Mouse (Mus musculus) large intestine, adult 2 months (tissue): ENCODE measurements at regions not wholly inside any gene's neighbourhood (a gene's known extent, or its start where the extent isn't known, plus 50 kb on each side); places are given as distances from the start of the nearest gene placed in this dataset.

Experiments used
- DNase-seq: peaks from one replicate; pipeline ENCODE4 v3.0.0-alpha.2; 2012; ENCODE audit warnings: low read depth, low spot score
- WGBS: fragments of 180-500 bp; shearing (Covaris S2); methylation state at CpG from one replicate; pipeline ENCODE4 v1.1.7; 2018; 5-methylcytosine and 5-hydroxymethylcytosine counted together

DNA sequence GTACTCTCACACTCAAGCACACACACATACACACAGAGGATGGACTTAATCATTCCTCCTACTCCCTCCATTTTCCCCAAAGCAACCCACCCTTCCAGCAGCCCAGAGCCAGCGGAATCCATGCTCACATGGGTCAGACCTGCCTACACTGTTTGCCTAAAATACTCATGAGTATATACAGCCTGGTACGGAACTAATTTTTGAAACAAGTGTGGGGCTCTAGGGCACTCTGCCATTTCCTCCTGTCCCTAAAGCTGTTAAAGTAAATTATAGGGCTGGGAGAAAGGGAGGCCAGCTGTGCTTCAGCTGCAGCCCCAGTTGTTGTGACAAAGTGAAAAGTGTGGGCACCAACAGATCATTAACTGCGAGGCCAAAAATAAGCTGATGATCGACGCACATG, 397.5 kb downstream of the Fgf9 start:
- no peak for DNase-seq
- WGBS = 53% methylated on average over 5 of the region's 5 CpGs

DNA sequence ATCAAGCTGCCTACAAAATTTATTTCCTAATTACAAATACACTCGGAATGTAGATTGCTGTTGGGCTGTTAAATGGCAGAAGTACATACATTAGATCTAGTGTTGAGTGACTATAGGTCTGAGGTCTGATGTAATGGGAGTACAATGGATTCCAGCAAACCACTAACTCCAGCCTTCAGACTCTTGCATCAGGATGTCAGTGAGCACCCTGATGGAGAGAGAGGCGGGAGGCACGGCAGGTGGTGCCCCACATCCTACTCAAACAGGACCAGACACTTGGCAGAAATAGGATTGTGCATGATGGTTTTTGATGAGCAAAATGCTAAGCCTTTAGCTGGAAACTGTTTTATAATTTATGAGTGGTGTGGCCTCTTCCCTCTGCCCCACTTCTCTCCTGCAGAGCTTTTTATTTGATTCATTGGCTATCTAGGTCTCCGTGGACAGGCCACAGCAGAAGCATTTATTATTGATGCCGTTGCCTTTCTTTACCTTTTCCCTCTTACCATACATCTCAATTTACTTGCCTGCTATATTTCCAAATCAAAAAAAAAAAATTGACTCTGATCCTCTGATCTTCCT, 376.5 kb downstream of the Fgf9 start:
- whole genome bisulfite sequencing = 88% methylated on average over 5 of the region's 5 CpGs
- no peak for DNase-seq

DNA sequence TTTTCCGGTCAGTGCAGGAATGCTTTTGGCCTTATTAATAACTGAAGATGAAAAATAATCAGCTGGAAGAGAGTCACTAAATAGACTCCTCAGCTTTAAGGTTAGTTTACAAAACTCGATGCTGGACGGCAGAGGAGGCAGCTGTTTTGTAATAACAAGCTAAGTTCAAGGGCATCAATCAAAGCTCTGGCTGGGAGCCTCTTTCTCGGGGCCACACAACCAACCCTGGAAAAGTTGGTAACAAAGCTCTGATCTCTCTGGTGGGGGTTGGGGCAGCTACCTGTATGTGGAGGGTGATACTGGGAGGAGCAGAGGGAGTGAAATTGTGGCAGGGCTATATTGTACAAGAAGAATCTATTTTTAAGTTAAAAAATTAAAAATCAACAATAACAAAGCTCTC, 374.1 kb downstream of the Fgf9 start:
- 53% methylated on average over 4 of the region's 4 CpGs for WGBS
- no peak for DNase-seq

DNA sequence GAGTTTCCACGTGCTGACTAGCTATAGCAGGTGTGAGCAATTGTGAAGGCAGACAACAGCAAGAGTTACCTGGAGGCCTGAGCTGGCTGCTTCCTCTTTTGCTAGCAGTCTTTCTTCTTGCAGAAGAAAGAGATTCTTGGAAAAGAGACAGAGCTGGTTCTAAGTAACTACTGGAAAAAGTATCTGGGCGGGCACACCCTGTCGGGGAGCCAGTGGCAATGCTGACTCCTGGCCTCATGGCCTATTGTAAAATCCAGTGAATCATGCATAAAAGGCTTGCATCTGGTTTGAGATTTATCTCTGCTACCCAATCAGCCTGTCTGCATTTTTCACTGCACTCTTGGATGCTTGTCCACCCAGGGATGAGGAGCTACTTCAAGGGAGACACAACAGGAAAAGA, 372.2 kb downstream of the Fgf9 start:
- 71% methylated on average over 3 of the region's 3 CpGs for WGBS
- no peak for DNase-seq

DNA sequence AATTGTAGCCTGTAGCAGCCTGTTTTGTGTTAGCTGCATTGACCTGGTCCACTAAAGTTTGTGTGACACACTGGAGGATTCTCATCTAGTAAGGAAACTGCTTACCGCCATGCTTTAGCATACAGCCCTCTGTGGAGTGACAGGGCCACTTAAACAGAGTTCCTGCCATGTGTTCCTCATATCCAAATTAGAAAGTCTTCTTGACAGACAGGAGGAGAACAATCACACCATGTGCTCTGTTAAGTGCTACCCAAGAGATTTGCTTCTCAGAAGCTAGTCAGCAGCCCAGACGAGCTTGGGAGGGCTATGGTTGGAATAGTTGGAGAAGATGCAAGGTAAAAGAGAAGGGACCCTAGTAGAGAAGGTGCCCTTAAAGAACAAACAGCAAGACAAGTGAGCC, 369.6 kb downstream of the Fgf9 start:
- DNase-seq = peak; percentile 11
- 62% methylated on average over 2 of the region's 2 CpGs for WGBS

DNA sequence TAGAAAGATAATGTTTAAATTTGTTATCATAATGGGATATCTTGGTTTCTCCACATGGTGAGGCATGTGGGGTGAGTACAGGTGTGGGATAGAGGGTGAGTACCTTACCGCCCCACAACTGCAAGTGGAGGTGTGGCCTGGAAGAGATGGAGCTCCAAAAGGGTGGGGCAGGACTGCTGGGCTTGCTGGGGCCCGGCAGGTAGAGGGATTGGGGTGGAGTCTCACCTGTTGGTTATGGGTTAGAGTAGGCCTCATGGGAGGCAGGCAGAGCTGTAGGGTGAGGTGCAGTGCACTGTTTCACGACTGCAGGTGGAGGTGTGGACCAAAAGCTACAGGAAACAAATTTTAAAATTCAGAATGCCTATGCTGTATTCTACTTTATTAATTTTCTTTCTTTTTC, 365.7 kb downstream of the Fgf9 start:
- 41% methylated on average over 3 of the region's 3 CpGs for WGBS
- no peak for DNase-seq

DNA sequence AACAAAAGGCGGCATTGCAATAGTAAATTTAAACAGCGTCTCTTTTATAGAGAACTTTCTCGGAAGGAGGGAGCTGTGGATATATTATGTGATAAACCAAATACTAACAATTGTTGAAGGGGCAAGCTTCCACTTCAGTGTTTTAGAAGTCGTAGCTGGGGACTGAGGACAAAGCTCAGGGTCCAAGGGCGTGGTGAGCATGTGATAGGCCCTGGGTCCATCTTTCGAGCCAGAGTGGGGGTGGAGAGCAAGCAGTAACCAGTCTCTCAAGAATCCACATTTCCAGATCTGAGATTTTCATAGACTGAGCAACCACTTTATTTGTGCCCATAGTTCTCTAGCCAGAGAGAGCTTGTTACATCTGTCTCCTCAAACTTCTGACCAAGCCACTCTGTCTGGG, 356.1 kb downstream of the Fgf9 start:
- WGBS = 38% methylated on average over 6 of the region's 6 CpGs
- no peak for DNase-seq

DNA sequence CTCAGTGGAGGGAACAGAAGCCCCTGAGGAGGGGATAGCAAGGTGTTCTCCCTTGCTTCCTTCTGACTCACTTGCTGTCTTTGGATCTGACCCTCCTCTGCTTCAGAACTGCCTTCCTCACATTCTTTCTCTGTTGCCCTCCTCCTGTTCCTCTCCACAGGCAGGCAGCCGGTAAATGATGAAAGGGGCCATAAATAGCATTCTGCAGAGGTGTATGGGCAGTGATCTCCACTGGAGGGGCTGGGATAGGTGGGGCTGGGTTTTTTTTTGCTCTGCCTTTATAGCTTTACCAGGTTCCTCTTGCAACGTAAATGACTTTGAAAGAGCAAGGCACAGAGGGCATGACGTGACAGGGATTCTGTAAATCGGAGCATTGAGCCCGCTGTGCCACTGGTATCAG, 351.6 kb downstream of the Fgf9 start:
- 25% methylated on average over 5 of the region's 5 CpGs for WGBS
- no peak for DNase-seq

DNA sequence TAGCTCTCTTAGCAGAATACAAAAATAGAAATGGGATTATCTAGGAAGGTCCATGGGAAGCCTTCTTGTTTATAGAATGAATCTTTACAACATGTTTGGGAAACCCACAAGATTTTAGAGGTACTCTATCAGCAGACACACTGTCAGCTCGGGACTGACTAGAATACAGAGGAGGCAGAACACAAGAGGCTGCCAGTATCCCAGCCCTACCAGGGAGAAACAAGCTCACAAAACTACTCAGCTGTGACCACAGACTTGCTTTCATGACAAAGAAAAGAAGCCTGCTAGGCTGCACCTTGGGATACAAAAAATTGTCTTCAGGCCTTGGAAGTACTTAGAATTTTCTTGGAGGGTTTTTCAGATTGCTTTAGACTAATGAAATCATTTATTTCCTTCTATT, 347.2 kb downstream of the Fgf9 start:
- WGBS = 61% methylated on average over 1 of the region's 1 CpGs

DNA sequence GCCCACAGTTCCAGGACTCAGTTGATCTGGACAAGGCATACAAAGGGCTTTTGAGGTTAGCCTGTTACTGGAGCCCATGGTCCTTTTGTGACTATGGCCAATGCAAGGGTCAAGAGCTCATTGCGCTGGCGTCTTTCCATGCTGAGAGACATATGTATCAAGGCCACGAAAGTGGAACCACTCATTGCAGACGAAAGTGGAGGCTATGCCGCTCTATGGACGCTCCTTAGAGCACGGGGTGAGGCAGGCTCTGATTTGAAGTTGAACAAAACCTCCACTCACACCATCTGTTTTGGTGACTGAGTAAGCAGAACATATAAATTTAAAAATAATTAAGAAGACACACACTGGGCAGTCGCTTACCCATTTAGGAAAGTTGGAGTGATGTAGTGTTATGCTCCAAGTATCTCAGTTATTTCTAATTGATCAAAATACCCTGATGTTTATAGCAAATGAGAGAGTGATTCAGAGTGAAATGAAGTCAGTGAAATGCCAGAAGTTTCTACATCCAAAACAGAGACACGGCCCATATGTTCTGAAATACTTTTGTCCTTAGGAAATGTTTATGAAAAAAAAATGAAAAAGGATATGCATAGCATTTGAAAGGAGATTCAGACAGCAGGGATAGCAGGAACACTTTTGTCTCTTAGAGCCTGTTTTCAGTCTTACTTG, 321.8 kb downstream of the Fgf9 start:
- no peak for DNase-seq
- WGBS = 85% methylated on average over 9 of the region's 9 CpGs

More for the DNA sequence above, 347.2 kb downstream of the Fgf9 start:
- DNase-seq = no peak

DNA sequence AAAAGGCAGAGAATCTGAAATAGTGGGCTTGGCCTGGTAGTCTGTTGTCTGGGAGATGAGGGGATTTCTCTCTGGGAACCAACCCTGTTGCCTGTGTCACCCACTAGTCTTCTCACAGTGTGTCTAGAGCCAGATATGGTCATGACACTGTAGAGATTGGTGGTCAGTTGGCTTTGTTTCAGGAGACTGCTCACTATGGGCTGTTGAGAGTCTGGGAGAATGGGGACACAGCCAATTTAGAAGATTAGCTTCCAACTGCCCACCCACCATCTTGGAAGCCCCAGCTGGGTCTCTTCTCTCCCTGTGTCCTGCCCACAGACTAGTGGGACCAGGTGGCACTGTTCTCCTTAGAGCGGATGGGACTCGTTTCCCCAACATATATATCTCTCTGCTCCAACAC, 320.4 kb downstream of the Fgf9 start:
- 82% methylated on average over 2 of the region's 2 CpGs for whole genome bisulfite sequencing
- no peak for DNase-seq

DNA sequence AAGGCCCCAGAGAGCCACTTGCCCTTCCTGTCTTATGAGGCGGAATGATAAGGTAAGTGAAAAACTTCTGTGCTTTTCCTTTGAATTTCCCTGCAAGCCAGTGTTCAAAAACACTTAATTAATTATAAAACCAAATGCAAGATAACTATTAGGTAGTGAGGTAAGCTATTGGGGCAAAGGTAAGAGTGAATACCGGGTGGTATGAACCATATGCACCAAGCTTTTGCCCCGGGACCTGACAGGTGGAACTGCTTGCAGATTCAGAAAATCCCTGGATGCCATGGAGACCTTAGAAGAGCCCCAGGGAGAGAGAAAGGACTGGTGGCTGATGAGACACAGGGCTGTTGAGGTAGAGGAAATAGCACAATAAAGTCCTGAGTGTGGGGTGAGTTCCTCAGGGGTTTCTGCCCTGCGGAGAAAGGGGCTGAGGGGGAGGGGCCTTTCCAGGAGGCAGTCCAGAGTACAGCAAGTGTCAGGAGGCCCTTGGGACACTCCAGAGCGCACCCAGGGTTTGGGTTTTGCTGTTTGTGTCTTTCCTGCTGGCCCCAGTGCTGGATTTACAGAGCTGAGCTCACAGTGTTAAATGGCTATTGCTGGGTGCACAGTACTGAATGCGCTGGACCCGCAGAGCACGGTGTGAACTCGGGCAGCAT, 317.1 kb downstream of the Fgf9 start:
- no peak for DNase-seq
- WGBS = 86% methylated on average over 9 of the region's 9 CpGs

DNA sequence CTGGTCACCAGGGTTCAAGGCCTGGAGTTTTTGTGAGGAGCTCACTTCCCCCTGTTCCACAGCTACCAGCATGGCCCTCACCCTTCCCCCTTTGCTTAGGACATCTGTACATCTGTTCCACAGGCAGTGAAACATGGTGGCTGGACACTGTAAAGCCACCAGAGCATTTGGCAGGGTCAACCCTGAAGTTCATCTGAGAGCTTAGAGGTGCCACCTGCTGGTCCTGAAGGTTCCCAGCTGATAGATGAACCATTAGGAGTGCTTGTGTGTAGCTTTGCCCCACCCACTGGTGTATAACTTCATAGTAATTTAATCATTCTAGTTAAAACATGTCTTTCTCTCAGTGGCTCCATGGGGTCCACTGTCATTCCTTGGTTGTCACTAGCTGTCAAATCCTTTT, 304.7 kb downstream of the Fgf9 start:
- DNase-seq = no peak

DNA sequence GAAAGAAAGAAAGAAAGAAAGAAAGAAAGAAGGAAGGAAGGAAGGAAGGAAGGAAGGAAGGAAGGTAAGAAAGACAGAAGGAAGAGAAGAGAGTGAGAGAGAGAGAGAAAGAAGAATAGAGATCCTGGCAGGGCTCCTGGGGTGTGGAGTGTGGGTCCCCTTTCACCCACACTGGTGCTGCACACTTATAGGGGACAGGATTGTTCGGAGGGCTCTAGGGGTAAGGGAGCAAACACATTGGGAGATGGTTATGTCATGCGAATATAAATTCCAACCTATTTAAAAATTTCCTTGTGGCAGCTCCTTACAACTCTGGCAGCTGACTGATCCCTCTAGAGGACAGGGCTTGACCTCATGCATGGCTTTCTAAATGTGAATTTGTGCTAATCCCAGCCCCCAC, 286.5 kb downstream of the Fgf9 start:
- DNase-seq = no peak
- WGBS = 83% methylated on average over 2 of the region's 2 CpGs

DNA sequence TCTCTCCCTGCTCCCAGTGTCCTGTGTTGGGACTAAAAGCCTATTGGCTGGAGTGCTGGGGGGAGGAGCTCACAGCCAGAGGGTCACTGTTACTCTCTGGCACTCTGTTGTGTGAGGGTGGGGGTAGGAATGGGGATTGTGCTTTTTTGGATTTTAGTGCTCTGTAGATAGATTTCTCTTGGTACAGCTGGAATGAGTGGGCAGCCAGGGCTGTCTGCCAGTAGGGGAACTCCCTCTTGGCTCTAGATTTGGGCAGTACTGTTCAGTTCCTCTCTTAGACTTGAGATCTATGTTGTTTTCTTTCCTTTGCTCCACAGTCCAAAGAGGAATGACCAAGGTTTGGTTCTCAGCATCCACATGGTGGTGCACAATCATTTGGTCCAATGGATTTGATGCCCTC, 282.6 kb downstream of the Fgf9 start:
- DNase-seq = no peak

DNA sequence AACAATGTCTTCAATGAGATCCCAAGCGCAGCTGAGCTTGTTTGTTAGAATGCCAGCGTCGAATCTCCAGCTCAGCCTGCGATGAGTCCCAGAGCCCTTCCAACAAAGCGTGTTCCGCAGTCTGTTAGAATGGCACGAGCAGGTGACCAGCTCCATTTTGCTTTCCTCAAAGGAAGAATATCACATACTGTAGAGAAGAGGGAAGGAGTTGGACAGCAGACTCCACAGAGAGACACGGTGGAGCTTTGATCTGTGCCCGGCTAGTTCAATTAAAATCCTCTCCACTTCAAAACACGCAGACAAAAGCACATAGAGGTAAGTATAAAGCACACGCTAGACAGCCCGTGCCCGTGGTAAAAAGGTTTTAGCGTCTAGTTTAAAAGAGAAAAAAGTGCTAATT, 265.8 kb downstream of the Fgf9 start:
- DNase-seq = no peak
- WGBS = 94% methylated on average over 14 of the region's 14 CpGs

DNA sequence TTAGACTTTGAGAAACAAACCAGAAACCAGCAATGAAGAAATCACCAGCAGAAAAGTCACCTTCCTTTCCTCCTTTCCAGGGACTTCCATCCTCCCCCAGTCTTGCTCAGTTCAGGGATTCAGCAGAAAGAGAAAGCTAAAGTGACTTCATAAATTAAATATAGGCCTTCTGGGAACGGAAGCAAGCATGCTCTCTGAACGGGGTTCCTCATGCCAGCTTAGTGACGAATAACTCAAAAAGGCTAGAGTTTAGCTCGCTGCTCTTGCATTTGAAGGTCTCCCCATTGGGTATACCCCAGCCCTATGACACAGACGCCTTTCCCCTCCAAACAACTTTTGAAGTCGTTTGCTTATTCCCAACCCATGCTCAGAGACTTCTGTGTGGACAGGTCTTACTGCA, 252.8 kb downstream of the Fgf9 start:
- no peak for DNase-seq
- WGBS = 69% methylated on average over 6 of the region's 6 CpGs

DNA sequence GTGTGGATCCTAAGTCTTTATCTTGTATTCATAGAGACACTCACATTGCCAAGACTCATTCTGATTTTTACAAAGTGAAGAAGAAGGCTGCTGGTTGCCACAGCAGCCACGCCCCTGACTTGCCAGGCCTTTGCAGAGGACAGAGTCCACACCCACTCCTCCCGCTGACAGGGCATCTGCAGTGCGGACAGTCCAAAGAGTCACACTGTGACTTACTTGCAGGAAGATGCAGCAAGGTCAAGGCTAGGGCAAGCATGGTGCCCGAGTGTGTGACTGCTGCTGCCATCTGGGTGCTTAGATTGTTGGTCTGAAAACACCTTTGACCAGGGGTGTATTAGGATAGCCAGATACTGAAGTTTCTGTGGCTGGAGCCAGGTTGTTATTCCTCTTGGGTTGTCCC, 252.1 kb downstream of the Fgf9 start:
- WGBS = 32% methylated on average over 4 of the region's 4 CpGs
- DNase-seq = no peak

DNA sequence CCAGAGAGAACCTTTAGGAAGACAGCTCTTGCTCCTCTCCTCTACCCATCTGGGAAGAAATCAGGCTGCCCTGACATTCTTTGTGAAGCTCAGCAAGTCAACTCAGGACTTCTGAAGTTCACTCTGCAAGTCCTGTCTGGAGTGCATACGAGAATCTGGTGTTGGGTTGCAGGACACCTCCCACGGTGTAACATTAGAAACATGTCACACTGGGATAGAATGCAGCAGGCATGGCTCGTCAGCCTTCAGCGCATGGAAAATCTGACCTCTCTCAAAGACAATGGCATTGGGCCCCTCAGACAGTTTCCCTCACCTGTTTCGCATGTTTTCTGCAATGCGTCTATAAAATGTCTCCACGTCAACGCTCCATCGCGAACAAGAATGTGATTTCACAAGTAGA, 251.5 kb downstream of the Fgf9 start:
- 85% methylated on average over 10 of the region's 10 CpGs for WGBS
- DNase-seq = no peak

DNA sequence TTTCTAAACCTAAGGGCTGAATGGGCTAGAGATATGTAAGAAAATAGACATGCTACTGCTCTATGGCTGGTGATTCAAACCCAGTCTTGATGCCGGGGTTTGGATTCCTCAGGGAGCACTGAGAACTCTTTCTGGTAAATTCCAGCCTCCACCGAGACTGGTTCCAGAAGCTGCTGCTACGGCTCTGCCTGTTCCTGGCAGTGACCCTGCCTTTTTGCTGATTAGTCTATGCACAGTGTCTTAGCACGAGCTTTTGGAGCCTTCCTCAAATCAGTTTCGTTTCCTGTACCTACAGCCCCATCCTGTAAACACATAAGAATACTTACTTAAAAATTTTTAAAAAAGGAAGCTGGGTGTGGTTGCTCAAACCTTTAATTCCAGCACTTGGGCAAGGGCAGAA, 250.9 kb downstream of the Fgf9 start:
- no peak for DNase-seq
- WGBS = 72% methylated on average over 5 of the region's 5 CpGs

DNA sequence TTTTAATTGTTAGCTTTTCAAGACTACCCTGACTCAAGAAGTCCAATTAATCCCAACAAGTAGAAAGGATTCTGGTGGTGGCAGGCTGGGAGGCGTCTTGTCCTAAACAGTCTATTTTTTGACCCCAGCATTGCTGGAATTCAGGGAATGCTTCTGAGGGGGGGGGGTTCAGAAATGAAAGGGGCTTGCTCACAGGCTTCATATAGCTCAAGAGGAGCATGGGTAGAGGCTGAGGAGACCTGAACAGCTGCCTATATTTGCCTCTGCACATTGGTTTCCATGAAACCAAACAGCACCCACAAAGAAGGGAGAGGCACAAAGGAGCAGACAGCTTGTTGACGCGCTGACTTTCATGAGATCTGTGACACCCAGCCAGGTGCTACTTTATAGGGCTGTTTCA, 247.3 kb downstream of the Fgf9 start:
- WGBS = 85% methylated on average over 3 of the region's 3 CpGs

DNA sequence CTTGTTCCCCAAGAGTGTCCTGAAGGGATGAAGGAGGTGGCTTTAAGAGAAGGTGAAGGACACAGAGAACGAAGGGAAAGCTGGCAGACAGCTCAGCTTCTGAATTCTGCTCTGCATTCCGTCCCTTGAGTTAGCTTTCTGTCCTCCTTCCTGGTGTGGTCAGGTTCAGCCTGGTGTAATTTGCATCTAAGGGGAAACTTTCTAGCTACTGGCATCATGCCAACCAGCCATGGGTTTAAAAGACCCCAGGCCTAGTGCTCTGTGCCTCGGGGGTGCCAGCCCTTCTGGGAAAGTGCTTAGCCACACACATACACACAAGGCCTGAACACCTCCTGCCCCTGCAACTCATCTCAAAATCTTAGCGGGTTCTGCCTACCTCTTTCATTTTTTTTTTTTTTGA, 246.9 kb downstream of the Fgf9 start:
- no peak for DNase-seq
- 58% methylated on average over 4 of the region's 4 CpGs for WGBS

More for the DNA sequence above, 247.3 kb downstream of the Fgf9 start:
- no peak for DNase-seq
